Mouse (Mus musculus) urinary bladder, adult 18-20 months (tissue): Measurements from ENCODE around the gene Stx12.
"Not testable (repeated sequence)": the region's sequence is repeated elsewhere in the genome, so short reads cannot be mapped to it uniquely, and the experiment has no call there.

Experiments used
- DNase-seq, 2 experiments: peaks; one replicate each; pipeline ENCODE4 v3.0.0; 2022; ENCODE audit warnings: low spot score in 2 of 2, mixed read lengths in 2 of 2

The Stx12 gene

GRCm38 (mm10) chr4:132884064-132884843 lies at the start of gene Stx12:
Gene Stx12 (minus strand): TSS chr4:132884509.
- peak; percentile 75 to 83 for DNase-seq

- DNase-seq, result no peak
Measured at GRCm38 (mm10) chr4:132932752-132933404, 48.6 kb upstream of the Stx12 start.

GRCm38 (mm10) chr4:132930784-132931183 lies 46.5 kb upstream of the Stx12 start:
- DNase-seq, result no peak

- DNase-seq, result not testable (repeated sequence)
Measured at GRCm38 (mm10) chr4:132926520-132926919, 42.2 kb upstream of the Stx12 start.

- DNase-seq, result peak; percentile 99 to 100
Measured at GRCm38 (mm10) chr4:132922558-132923008, 38.3 kb upstream of the Stx12 start, which contains the start of gene Fam76a. Gene Fam76a (minus strand): TSS chr4:132922558.

- DNase-seq, result no peak
Measured at GRCm38 (mm10) chr4:132922061-132922530, 37.8 kb upstream of the Stx12 start.

- DNase-seq, result no peak
Measured at GRCm38 (mm10) chr4:132921488-132921887, 37.2 kb upstream of the Stx12 start.

GRCm38 (mm10) chr4:132920171-132920570 lies 35.9 kb upstream of the Stx12 start:
- no peak for DNase-seq

- not testable (repeated sequence) for DNase-seq
Measured at GRCm38 (mm10) chr4:132918493-132918892, 34.2 kb upstream of the Stx12 start.

- no peak for DNase-seq
Measured at GRCm38 (mm10) chr4:132912156-132912555, 27.8 kb upstream of the Stx12 start.

GRCm38 (mm10) chr4:132905843-132906360 lies 21.6 kb upstream of the Stx12 start:
- no peak for DNase-seq

GRCm38 (mm10) chr4:132904765-132905309 lies 20.5 kb upstream of the Stx12 start:
- DNase-seq, result no peak

GRCm38 (mm10) chr4:132904071-132904470 lies 19.8 kb upstream of the Stx12 start:
- no peak for DNase-seq

GRCm38 (mm10) chr4:132898197-132898596 lies 13.9 kb upstream of the Stx12 start:
- no peak for DNase-seq

- DNase-seq, result no peak
Measured at GRCm38 (mm10) chr4:132894402-132894801, 10.1 kb upstream of the Stx12 start.

GRCm38 (mm10) chr4:132884844-132885374 lies 600 bp upstream of the Stx12 start:
- no peak for DNase-seq

- peak in 1 of 2 experiments; percentile 13 for DNase-seq
Measured at GRCm38 (mm10) chr4:132883561-132884063, 697 bp downstream of the Stx12 start.

GRCm38 (mm10) chr4:132874363-132875097 lies 9.8 kb downstream of the Stx12 start:
- peak in 1 of 2 experiments; percentile 49 for DNase-seq

GRCm38 (mm10) chr4:132873481-132874362 lies 10.6 kb downstream of the Stx12 start:
- DNase-seq, result no peak

- no peak for DNase-seq
Measured at GRCm38 (mm10) chr4:132871116-132871515, 13.2 kb downstream of the Stx12 start.
